Mouse (Mus musculus): ENCODE data around the gene Enc1. TPM values are rescaled to one million over a fixed set of nuclear protein-coding genes. Genes with fewer than 3 reads are reported as not detected.

The Enc1 gene
- polyA plus RNA-seq, 1 experiment from 2014 or later: 2.6 TPM

DNA sequence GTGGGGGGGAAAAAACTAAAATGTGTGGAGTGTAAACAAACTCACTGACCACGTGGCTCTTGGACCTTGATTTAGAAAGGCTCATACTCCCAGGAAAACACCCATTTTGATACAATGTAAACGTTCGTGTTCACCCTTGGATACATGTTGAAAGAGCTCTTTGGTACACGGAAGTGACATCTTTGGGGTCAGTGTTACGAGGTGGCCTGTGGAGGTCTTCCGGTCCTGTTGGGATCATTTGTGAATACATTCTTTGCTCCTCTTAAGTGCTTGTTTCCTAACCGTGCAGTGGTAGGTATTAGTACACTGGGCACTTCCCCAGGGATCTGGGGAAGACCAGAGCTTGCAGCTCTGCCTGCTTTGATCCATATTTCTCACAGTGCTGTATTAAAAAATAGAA, 10.8 kb downstream of the Enc1 start:
- Histone ChIP-seq H3K4me3 (ENCODE audit: low read depth, low read length) (no peak overlapping the region), H3K4me1 (ENCODE audit: insufficient read depth, low read depth, low read length) (peaks cover 6% of the 10 kb centered on the region; the same call in 1 of the 2 replicates), H3K36me3 (ENCODE audit: insufficient read depth, low read length) (no peaks in the 10 kb centered on the region; the same call in 1 of the 2 replicates), H3K9me3 (ENCODE audit: low read length) (no peaks in the 10 kb centered on the region), H3K4me2 (replicated peaks; ENCODE audit: low read depth, low read length) (no peak overlapping the region), H3K9ac (replicated peaks; ENCODE audit: low read depth) (no peak overlapping the region), H3K27me3 (replicated peaks; ENCODE audit: insufficient read depth, low read length) (no peaks in the 10 kb centered on the region), H3K27ac (ENCODE audit: low read length) (no peak overlapping the region)
- TF ChIP-seq CTCF (IDR thresholded peaks at IDR 0.05) (no peak), EP300 (IDR thresholded peaks at IDR 0.05) (no peak)
- WGBS: 49% methylated on average over 7 of the region's 7 CpGs
- ATAC-seq: peak; percentile 60
- peak; percentile 55 for DNase-seq (ENCODE audit: low spot score)

DNA sequence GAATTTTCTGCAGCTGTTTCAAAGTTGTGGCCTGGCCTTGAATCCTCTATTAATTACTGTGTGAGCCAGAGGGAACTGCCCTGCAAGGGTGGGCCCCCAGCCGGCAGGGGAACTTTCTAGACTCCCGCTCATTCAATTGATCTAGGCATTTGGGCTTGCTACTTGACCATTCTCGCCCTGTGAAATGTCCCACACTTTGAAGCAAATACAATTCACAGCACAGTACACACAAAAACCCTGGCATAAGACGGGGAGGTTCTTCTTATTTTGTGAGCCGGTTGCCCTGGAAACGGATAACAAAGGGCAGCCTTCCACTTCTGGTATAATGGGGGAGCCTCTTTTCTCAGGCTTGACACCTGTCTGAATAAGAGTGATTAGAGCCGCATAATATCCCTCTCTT, 11.6 kb downstream of the Enc1 start:
- H3K36me3 ChIP-seq (ENCODE audit: insufficient read depth, low read length): no peaks in the 10 kb centered on the region; the same call in 1 of the 2 replicates
- 65% methylated on average over 7 of the region's 7 CpGs for WGBS

DNA sequence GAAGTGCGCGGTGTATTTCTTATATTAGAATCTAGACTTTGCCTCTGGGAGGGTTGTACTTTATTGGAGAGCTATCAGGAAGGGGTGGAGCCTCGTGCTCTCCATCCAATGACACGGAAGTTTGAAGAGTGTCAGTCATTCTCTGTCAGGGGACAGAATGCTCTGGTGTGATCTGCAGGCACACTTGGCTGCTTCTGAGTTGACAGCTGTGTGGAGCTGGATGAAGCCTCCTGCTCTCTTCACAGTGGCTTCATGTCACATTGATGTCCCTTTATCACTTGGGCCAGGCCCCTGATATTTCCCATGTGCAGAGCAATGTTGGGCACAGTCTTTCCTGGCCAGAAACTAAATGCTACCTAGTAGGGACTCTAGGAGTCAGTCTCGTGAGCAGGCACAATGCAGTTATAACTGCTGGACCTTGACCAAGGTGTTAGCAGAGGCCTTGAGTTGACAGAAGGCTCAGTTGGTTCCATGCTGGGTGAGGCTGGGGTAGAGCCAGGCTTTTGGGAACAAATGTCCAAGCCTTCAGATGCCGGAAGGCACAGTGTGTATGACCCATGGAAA, 12.6 kb downstream of the Enc1 start:
- no peak overlapping the region for H3K4me3 ChIP-seq (ENCODE audit: low read depth, low read length)
- DNase-seq (ENCODE audit: low spot score): no peak
- no peak overlapping the region for H3K27ac ChIP-seq (ENCODE audit: low read length)
- no peaks in the 10 kb centered on the region for H3K27me3 ChIP-seq (replicated peaks; ENCODE audit: insufficient read depth, low read length)
- H3K36me3 ChIP-seq (ENCODE audit: insufficient read depth, low read length): no peaks in the 10 kb centered on the region; the same call in 1 of the 2 replicates
- no peak overlapping the region for H3K4me2 ChIP-seq (replicated peaks; ENCODE audit: low read depth, low read length)
- no peak overlapping the region for H3K9ac ChIP-seq (replicated peaks; ENCODE audit: low read depth)
- no peak for ATAC-seq
- whole genome bisulfite sequencing: 75% methylated on average over 6 of the region's 6 CpGs
- TF ChIP-seq EP300 (IDR thresholded peaks at IDR 0.05) (no peak), CTCF (IDR thresholded peaks at IDR 0.05) (no peak)
- peaks cover 6% of the 10 kb centered on the region; the same call in 1 of the 2 replicates for H3K4me1 ChIP-seq (ENCODE audit: insufficient read depth, low read depth, low read length)
- H3K9me3 ChIP-seq (ENCODE audit: low read length): no peaks in the 10 kb centered on the region

More for the DNA sequence above, 11.6 kb downstream of the Enc1 start:
- ATAC-seq: no peak
- no peak for DNase-seq (ENCODE audit: low spot score)
- Histone ChIP-seq H3K4me1 (ENCODE audit: insufficient read depth, low read depth, low read length) (peaks cover 6% of the 10 kb centered on the region; the same call in 1 of the 2 replicates), H3K9me3 (ENCODE audit: low read length) (no peaks in the 10 kb centered on the region), H3K4me2 (replicated peaks; ENCODE audit: low read depth, low read length) (no peak overlapping the region), H3K27me3 (replicated peaks; ENCODE audit: insufficient read depth, low read length) (no peaks in the 10 kb centered on the region), H3K4me3 (ENCODE audit: low read depth, low read length) (no peak overlapping the region), H3K27ac (ENCODE audit: low read length) (no peak overlapping the region), H3K9ac (replicated peaks; ENCODE audit: low read depth) (no peak overlapping the region)
- TF ChIP-seq CTCF (IDR thresholded peaks at IDR 0.05): no peak
- no peak for TF ChIP-seq EP300 (IDR thresholded peaks at IDR 0.05)

DNA sequence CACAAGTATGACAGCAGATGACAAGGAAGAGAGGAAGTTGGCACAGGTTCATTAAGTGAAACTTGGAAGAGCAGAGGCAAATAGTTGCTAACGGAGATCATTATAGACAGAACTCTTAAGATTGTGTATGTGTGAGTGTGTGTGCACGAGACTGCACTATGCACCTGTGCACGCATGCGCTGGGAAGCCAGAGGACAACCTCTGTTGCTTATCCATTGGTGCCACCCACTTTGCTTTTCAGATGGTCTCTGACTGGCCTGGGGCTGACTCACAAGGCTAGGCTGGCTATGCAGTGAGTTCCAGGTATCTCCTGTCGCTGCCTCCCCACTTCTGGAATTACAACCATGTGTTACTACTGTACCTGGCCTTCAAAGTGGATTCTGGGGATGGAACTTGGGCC, 13.1 kb downstream of the Enc1 start:
- 82% methylated on average over 5 of the region's 5 CpGs for WGBS
- Histone ChIP-seq H3K9ac (replicated peaks; ENCODE audit: low read depth) (no peak overlapping the region), H3K36me3 (ENCODE audit: insufficient read depth, low read length) (no peaks in the 10 kb centered on the region; the same call in 1 of the 2 replicates), H3K4me3 (ENCODE audit: low read depth, low read length) (no peak overlapping the region), H3K4me2 (replicated peaks; ENCODE audit: low read depth, low read length) (no peak overlapping the region), H3K4me1 (ENCODE audit: insufficient read depth, low read depth, low read length) (peaks cover 4% of the 10 kb centered on the region; the same call in 1 of the 2 replicates), H3K9me3 (ENCODE audit: low read length) (no peaks in the 10 kb centered on the region), H3K27me3 (replicated peaks; ENCODE audit: insufficient read depth, low read length) (no peaks in the 10 kb centered on the region), H3K27ac (ENCODE audit: low read length) (no peak overlapping the region)
- ATAC-seq (no peak), DNase-seq (ENCODE audit: low spot score) (no peak)
- TF ChIP-seq EP300 (IDR thresholded peaks at IDR 0.05) (no peak), CTCF (IDR thresholded peaks at IDR 0.05) (no peak)

DNA sequence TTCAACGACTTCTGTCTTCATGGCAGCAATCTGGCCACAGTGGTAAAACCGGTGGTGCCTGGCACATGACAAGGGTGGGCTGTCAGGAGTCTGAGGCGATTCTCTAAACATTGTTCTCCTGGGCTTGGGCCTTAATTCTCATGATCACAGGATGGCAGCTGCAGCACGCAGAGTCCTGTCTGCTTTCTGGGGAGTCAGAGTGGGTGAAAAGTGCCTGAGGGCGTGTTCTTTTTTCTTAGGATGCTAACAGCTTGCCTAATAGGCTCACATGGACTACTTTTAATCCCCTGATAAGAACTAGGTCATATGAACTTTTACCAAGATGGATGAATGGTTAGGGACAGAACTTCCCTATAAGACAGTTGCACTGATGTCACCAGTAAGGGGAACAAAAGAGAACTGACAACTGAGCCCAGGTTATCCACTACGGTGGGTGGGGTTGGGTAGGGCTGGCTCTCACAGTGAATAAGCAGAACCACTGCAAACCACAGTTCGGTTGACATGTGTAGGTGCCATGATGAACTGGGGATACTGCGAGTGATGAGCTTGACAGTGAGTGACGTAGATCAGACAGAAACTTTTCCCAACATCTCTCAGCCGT, 13.8 kb downstream of the Enc1 start:
- ATAC-seq (no peak), DNase-seq (ENCODE audit: low spot score) (no peak)
- no peak overlapping the region for H3K27ac ChIP-seq (ENCODE audit: low read length)

DNA sequence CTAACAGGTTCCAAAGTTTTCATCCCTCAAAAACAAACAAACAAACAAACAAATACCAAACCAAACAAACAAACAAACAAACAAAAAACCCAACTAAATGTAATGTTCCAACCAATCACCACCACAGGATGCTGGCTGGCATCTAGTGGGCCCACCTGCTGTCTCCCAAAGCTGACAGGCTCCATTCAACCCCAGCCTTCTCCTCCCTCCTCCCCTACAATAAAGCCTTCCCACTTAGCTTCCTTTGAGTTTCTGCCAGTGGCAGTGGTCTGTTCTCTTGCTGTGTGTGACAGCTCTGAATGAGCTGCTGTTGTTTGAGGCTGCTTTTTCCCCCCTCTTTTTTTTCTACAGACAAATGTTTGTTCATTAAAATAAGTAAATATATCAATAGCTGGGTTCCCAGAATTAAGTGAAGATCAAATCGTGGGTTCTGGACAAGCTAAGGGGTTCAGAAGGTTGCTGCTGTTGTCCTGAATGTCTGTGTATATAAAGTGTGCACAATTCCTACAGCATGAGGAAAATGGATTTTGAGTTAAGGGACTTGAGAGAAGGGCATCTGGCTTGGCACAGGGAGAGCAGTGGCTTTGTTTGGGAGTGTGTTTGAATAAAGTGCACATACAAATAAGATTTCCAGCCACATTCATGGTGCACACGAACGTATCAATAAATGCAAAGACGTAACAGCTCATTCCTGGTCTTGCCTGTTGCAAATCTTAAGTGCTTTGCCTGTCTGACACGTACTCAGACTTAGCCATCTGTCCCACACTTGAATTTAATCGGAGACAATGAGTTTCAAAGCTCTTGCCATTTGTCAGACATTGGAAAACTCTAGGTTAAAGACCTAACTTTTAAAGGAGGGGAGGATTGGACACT, 15.3 kb downstream of the Enc1 start:
- H3K36me3 ChIP-seq (ENCODE audit: insufficient read depth, low read length): no peaks in the 10 kb centered on the region; the same call in 1 of the 2 replicates
- no peaks in the 10 kb centered on the region for H3K27me3 ChIP-seq (replicated peaks; ENCODE audit: insufficient read depth, low read length)
- no peak overlapping the region for H3K4me3 ChIP-seq (ENCODE audit: low read depth, low read length)
- DNase-seq (ENCODE audit: low spot score) (no peak), ATAC-seq (no peak)
- no peak overlapping the region for H3K9ac ChIP-seq (replicated peaks; ENCODE audit: low read depth)
- H3K4me1 ChIP-seq (ENCODE audit: insufficient read depth, low read depth, low read length): no peaks in the 10 kb centered on the region
- H3K4me2 ChIP-seq (replicated peaks; ENCODE audit: low read depth, low read length): no peak overlapping the region
- H3K27ac ChIP-seq (ENCODE audit: low read length): no peak overlapping the region
- 40% methylated on average over 6 of the region's 6 CpGs for WGBS
- TF ChIP-seq CTCF (IDR thresholded peaks at IDR 0.05) (no peak), EP300 (IDR thresholded peaks at IDR 0.05) (no peak)
- H3K9me3 ChIP-seq (ENCODE audit: low read length): no peaks in the 10 kb centered on the region

More for the DNA sequence above, 13.8 kb downstream of the Enc1 start:
- Histone ChIP-seq H3K4me3 (ENCODE audit: low read depth, low read length) (no peak overlapping the region), H3K27me3 (replicated peaks; ENCODE audit: insufficient read depth, low read length) (no peaks in the 10 kb centered on the region), H3K36me3 (ENCODE audit: insufficient read depth, low read length) (no peaks in the 10 kb centered on the region; the same call in 1 of the 2 replicates), H3K9ac (replicated peaks; ENCODE audit: low read depth) (no peak overlapping the region), H3K4me1 (ENCODE audit: insufficient read depth, low read depth, low read length) (no peaks in the 10 kb centered on the region), H3K4me2 (replicated peaks; ENCODE audit: low read depth, low read length) (no peak overlapping the region), H3K9me3 (ENCODE audit: low read length) (no peaks in the 10 kb centered on the region)
- 70% methylated on average over 10 of the region's 10 CpGs for WGBS
- TF ChIP-seq EP300 (IDR thresholded peaks at IDR 0.05) (no peak), CTCF (IDR thresholded peaks at IDR 0.05) (no peak)
